Mouse (Mus musculus) kidney, postnatal 14 days (tissue): ENCODE data around the gene Hcls1.

Source experiments
- DNase-seq: peaks from one replicate; pipeline ENCODE4 v3.0.0; 2022; ENCODE audit warnings: mixed read lengths

Hcls1 gene

GRCm38 (mm10) chr16:36989999-36990625 lies 55.3 kb downstream of the Hcls1 start, which contains the start of gene Fbxo40:
Fbxo40 (minus strand) TSS chr16:36990467.
- DNase-seq = peak; percentile 29

GRCm38 (mm10) chr16:36997650-36998049 lies 62.9 kb downstream of the Hcls1 start:
- no peak for DNase-seq

GRCm38 (mm10) chr16:36999366-36999972 lies 64.7 kb downstream of the Hcls1 start:
- no peak for DNase-seq

GRCm38 (mm10) chr16:37009262-37009661 lies 74.5 kb downstream of the Hcls1 start:
- DNase-seq = no peak

GRCm38 (mm10) chr16:37010370-37010769 lies 75.6 kb downstream of the Hcls1 start:
- peak; percentile 58 for DNase-seq

- peak; percentile 93 for DNase-seq
These were observed 76.5 kb downstream of the Hcls1 start, which contains the start of gene Polq for GRCm38 (mm10) chr16:37011061-37011921. Polq (plus strand) TSS chr16:37011786.

GRCm38 (mm10) chr16:37011922-37012289 lies 77.1 kb downstream of the Hcls1 start:
- DNase-seq = no peak

GRCm38 (mm10) chr16:37012336-37012735 lies 77.6 kb downstream of the Hcls1 start:
- DNase-seq = no peak
